Mouse (Mus musculus) embryonic stem cell, embryonic (primary cell): ENCODE measurements around the gene Zglp1.
"Not testable (repeated sequence)": the region's sequence is repeated elsewhere in the genome, so short reads cannot be mapped to it uniquely, and the experiment has no call there.

Experiments
- CTCF ChIA-PET, 4 experiments: fragments of 300-600 bp in 2 of 4; fragments of 350-600 bp in 2 of 4; sonication (Branson Sonifier 250); formaldehyde crosslinking; loops; one replicate each; lab custom pipeline; 2022; ENCODE audit warnings: inconsistent platforms in 2 of 4; lab: Charles Lee
- POLR2A ChIA-PET, 4 experiments: fragments of 300-600 bp in 2 of 4; fragments of 350-600 bp in 2 of 4; sonication (Branson Sonifier 250); formaldehyde crosslinking; loops; one replicate each; lab custom pipeline; 2022; ENCODE audit warnings: antibody characterized with exemption in 4 of 4, inconsistent platforms in 1 of 4; lab: Charles Lee

The Zglp1 gene

GRCm38 (mm10) chr9:21090537-21090936, 23.6 kb upstream of the Zglp1 start:
- POLR2A ChIA-PET = interaction anchor here (0.8 to 14.3 kb wide), 56 partner anchors 10 to 446 kb away, joined by 3 to 353 read pairs (median 15); partner anchors contain the start of genes Gm49373 (in 3 of the 4), Icam4 (in 3 of the 4), Zglp1 (in 3 of the 4) and Fdx1l (in 2 of the 4)
- CTCF ChIA-PET = interaction anchor here in 2 of 4 experiments (1.1 to 1.8 kb wide), 2 partner anchors 60 to 212 kb away, joined by 3 to 7 read pairs; no protein-coding TSS in a partner anchor

- POLR2A ChIA-PET = interaction anchor here (0.6 to 15.2 kb wide), 18 partner anchors 4 to 624 kb away, joined by 3 to 353 read pairs (median 5); partner anchors contain the start of genes Gm38431 (in 4 of the 4), Raver1 (in 4 of the 4), Fdx1l (in 2 of the 4) and Gm49373 (in 2 of the 4)
- CTCF ChIA-PET = interaction anchor here in 2 of 4 experiments (1.3 to 1.6 kb wide), 2 partner anchors 9 to 83 kb away, joined by 3 read pairs; partner anchors contain the start of gene Fdx1l (in 1 of the 2)
Observed at GRCm38 (mm10) chr9:21083324-21083723, 16.4 kb upstream of the Zglp1 start.

GRCm38 (mm10) chr9:21081127-21081526, 14.2 kb upstream of the Zglp1 start:
- CTCF ChIA-PET = no interaction called here
- POLR2A ChIA-PET = interaction anchor here in 3 of 4 experiments (0.6 to 15.2 kb wide), 9 partner anchors 4 to 178 kb away, joined by 3 to 353 read pairs (median 5); partner anchors contain the start of genes Gm38431 (in 3 of the 3), Raver1 (in 3 of the 3), Fdx1l (in 1 of the 3) and Gm49373 (in 1 of the 3)

GRCm38 (mm10) chr9:21075625-21076024, 8.7 kb upstream of the Zglp1 start:
- POLR2A ChIA-PET = interaction anchor here in 3 of 4 experiments (0.9 to 15.2 kb wide), 13 partner anchors 10 to 60 kb away, joined by 3 to 353 read pairs (median 5); partner anchors contain the start of genes Gm38431 (in 3 of the 3), Raver1 (in 3 of the 3), Icam1 (in 1 of the 3) and Tyk2 (in 1 of the 3)
- CTCF ChIA-PET = no interaction called here

GRCm38 (mm10) chr9:21074173-21074572, 7.3 kb upstream of the Zglp1 start:
- ChIA-PET CTCF (interaction anchor here in 2 of 4 experiments (0.6 to 1.2 kb wide), 3 partner anchors 9 to 144 kb away, joined by 3 read pairs; partner anchors contain the start of gene Icam4 (in 1 of the 2)), POLR2A (interaction anchor here in 3 of 4 experiments (0.6 to 15.2 kb wide), 23 partner anchors 10 to 453 kb away, joined by 3 to 353 read pairs (median 5); partner anchors contain the start of genes Gm38431 (in 3 of the 3), Raver1 (in 3 of the 3), Eif3g (in 1 of the 3) and Kri1 (in 1 of the 3))

GRCm38 (mm10) chr9:21073044-21073840, 6.3 kb upstream of the Zglp1 start, which contains the start of the genes Gm49373 and Fdx1l:
Gm49373 (minus strand) TSS chr9:21073096.
Fdx1l (minus strand) TSS chr9:21073614.
- CTCF ChIA-PET = interaction anchor here in 2 of 4 experiments (0.6 to 1.0 kb wide), 3 partner anchors 10 to 172 kb away, joined by 3 read pairs; no protein-coding TSS in a partner anchor

GRCm38 (mm10) chr9:21072641-21073040, 5.7 kb upstream of the Zglp1 start:
- ChIA-PET CTCF (interaction anchor here in 1 of 4 experiments (0.7 kb wide), 1 partner anchor 15 kb away, joined by 3 read pairs; no protein-coding TSS in a partner anchor), POLR2A (interaction anchor here (0.6 to 15.2 kb wide), 31 partner anchors 9 to 195 kb away, joined by 3 to 353 read pairs (median 4); partner anchors contain the start of genes Gm38431 (in 2 of the 4), Raver1 (in 2 of the 4), Icam1 (in 1 of the 4) and Tyk2 (in 1 of the 4))

More at GRCm38 (mm10) chr9:21073044-21073840, 6.3 kb upstream of the Zglp1 start, which contains the start of the genes Gm49373 and Fdx1l:
- POLR2A ChIA-PET = interaction anchor here (0.6 to 15.2 kb wide), 46 partner anchors 9 to 454 kb away, joined by 3 to 353 read pairs (median 4); partner anchors contain the start of genes Gm38431 (in 3 of the 4), Raver1 (in 3 of the 4), Eif3g (in 1 of the 4) and Icam1 (in 1 of the 4)

GRCm38 (mm10) chr9:21062928-21063327, 4.0 kb downstream of the Zglp1 start:
- CTCF ChIA-PET = interaction anchor here in 2 of 4 experiments (0.6 to 1.3 kb wide), 4 partner anchors 34 to 232 kb away, joined by 3 to 4 read pairs (median 3); partner anchors contain the start of genes Eif3g (in 1 of the 2) and Icam4 (in 1 of the 2)
- POLR2A ChIA-PET = interaction anchor here in 3 of 4 experiments (0.6 to 8.0 kb wide), 17 partner anchors 10 to 360 kb away, joined by 3 to 56 read pairs (median 4); partner anchors contain the start of genes Gm38431 (in 2 of the 3), Raver1 (in 2 of the 3), Fdx1l (in 1 of the 3) and Gm49373 (in 1 of the 3)

- ChIA-PET CTCF (interaction anchor here in 3 of 4 experiments (0.6 to 1.7 kb wide), 3 partner anchors 16 to 589 kb away, joined by 3 to 7 read pairs (median 4); no protein-coding TSS in a partner anchor), POLR2A (interaction anchor here in 3 of 4 experiments (1.1 to 2.6 kb wide), 7 partner anchors 12 to 87 kb away, joined by 3 to 14 read pairs (median 3); partner anchors contain the start of genes Gm38431 (in 2 of the 3), Raver1 (in 2 of the 3) and Icam1 (in 1 of the 3))
Observed at GRCm38 (mm10) chr9:21051578-21051977, 15.3 kb downstream of the Zglp1 start.

- ChIA-PET POLR2A (no interaction called here), CTCF (interaction anchor here in 1 of 4 experiments (1.0 to 1.1 kb wide), 2 partner anchors 12 to 14 kb away, joined by 3 read pairs; no protein-coding TSS in a partner anchor)
Observed at GRCm38 (mm10) chr9:21045235-21045634, 21.7 kb downstream of the Zglp1 start.

- POLR2A ChIA-PET = not testable (repeated sequence)
- CTCF ChIA-PET = interaction anchor here in 1 of 4 experiments (1.0 to 1.1 kb wide), 2 partner anchors 11 to 14 kb away, joined by 3 read pairs; no protein-coding TSS in a partner anchor
Observed at GRCm38 (mm10) chr9:21044785-21045184, 22.1 kb downstream of the Zglp1 start.

- CTCF ChIA-PET = no interaction called here
- POLR2A ChIA-PET = interaction anchor here in 1 of 4 experiments (1.0 to 1.7 kb wide), 2 partner anchors 9 to 48 kb away, joined by 3 to 9 read pairs; partner anchors contain the start of genes Gm38431 and Raver1
Observed at GRCm38 (mm10) chr9:21043563-21043962, 23.3 kb downstream of the Zglp1 start.

GRCm38 (mm10) chr9:21041308-21041707, 25.6 kb downstream of the Zglp1 start:
- CTCF ChIA-PET = interaction anchor here in 2 of 4 experiments (0.6 to 1.7 kb wide), 3 partner anchors 10 to 128 kb away, joined by 3 to 5 read pairs (median 4); no protein-coding TSS in a partner anchor
- POLR2A ChIA-PET = interaction anchor here in 2 of 4 experiments (0.6 to 4.5 kb wide), 7 partner anchors 8 to 163 kb away, joined by 3 to 16 read pairs (median 6); partner anchors contain the start of genes Gm38431 (in 1 of the 2), Icam1 (in 1 of the 2), Raver1 (in 1 of the 2) and Zglp1 (in 1 of the 2)

- POLR2A ChIA-PET = interaction anchor here (0.5 to 7.6 kb wide), 11 partner anchors 9 to 52 kb away, joined by 3 to 55 read pairs (median 7); partner anchors contain the start of genes Gm38431 (in 2 of the 4), Raver1 (in 2 of the 4), Fdx1l (in 1 of the 4) and Gm49373 (in 1 of the 4)
- CTCF ChIA-PET = interaction anchor here in 2 of 4 experiments (1.2 to 1.5 kb wide), 2 partner anchors 9 to 121 kb away, joined by 3 to 9 read pairs; no protein-coding TSS in a partner anchor
Observed at GRCm38 (mm10) chr9:21039779-21040178, 27.1 kb downstream of the Zglp1 start.

GRCm38 (mm10) chr9:21037481-21037891, 29.4 kb downstream of the Zglp1 start:
- ChIA-PET CTCF (interaction anchor here in 3 of 4 experiments (0.6 to 2.1 kb wide), 4 partner anchors 7 to 441 kb away, joined by 3 to 6 read pairs (median 3); partner anchors contain the start of gene Icam4 (in 1 of the 3)), POLR2A (interaction anchor here in 3 of 4 experiments (0.7 to 7.6 kb wide), 16 partner anchors 11 to 160 kb away, joined by 3 to 55 read pairs (median 5); partner anchors contain the start of genes Gm38431 (in 3 of the 3), Icam1 (in 3 of the 3), Raver1 (in 3 of the 3) and Fdx1l (in 1 of the 3))

- ChIA-PET CTCF (interaction anchor here in 2 of 4 experiments (0.9 to 1.2 kb wide), 3 partner anchors 10 to 101 kb away, joined by 3 to 4 read pairs (median 3); no protein-coding TSS in a partner anchor), POLR2A (interaction anchor here in 3 of 4 experiments (0.5 to 7.6 kb wide), 17 partner anchors 10 to 159 kb away, joined by 3 to 55 read pairs (median 4); partner anchors contain the start of genes Gm38431 (in 2 of the 3), Icam1 (in 2 of the 3), Raver1 (in 2 of the 3) and Fdx1l (in 1 of the 3))
Observed at GRCm38 (mm10) chr9:21036666-21037065, 30.2 kb downstream of the Zglp1 start.
